12 mouse cellular contexts compared by ENCODE assay signal in the genomic region with DNA sequence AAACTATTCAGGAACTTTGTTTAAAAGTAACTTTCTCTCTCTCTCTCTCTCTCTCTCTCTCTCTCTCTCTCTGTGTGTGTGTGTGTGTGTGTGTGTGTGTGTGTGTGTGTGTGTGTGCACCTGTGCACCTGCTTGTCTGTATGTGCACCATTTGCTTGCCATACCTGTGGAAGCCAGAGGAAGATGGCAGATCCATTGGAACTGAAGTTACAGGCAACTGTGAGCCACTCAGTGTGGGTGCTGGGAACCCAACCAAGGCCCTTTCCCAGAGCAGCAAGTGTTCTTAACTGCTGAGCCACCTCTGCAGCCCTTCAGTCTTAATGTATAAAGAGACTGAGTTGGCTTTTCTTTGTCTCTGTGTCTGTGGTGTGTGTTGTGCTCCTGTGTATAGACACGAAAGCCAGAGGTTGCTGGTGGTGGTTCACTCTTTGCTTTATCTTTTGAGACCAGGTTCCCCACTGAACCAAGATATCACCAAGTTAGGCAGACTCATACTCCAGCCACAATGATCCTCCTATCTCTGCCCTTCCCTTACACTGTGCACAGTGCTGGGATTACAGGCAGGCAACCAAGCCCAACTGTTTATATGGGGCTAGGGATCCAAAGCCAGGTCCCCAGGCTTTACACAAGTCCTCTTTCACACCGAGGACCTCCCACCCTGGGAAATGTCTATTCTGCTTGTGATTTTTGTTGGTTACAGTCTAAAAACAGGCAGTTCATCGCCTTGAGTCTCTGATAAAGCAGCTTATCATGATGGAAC. TPM values are rescaled to one million over a fixed set of nuclear protein-coding genes. Genes with fewer than 3 reads are reported as not detected.
DNase-seq lines count a peak whose midpoint lies in the region; ATAC-seq and TF ChIP-seq lines count a peak whose summit lies in the region.
"Had no signal": no experiment of that assay in that cellular context is flagged by ENCODE, and none has a peak within 500 bp of the region (broad histone marks: within the 10 kb centered on the region; RNA-seq: fewer than 3 reads in every experiment).

No protein-coding gene starts in this region.

- DNase-seq in 416B (ENCODE audit: low read depth) (peak; percentile 30), G1E (ENCODE audit: low spot score) (peak; percentile 41)
- DNase-seq in induced T-regulatory cell, adult 2 months (ENCODE audit: low read depth) = peak; percentile 15
- no peak for DNase-seq in urinary bladder, adult 2 months (ENCODE audit: low spot score)
- no peak for DNase-seq in cerebellum, adult 11-12 months
- DNase-seq in thymus, postnatal 4 days = no peak
- DNase-seq: adrenal gland, postnatal 36 days; cerebellum, adult 11 months had no signal

- no peaks in the 10 kb centered on the region for H3K36me3 ChIP-seq in G1E (replicated peaks)
- no peaks in the 10 kb centered on the region for H3K36me3 ChIP-seq in liver, embryonic 12.5 days
- H3K36me3 ChIP-seq: stomach, embryonic 15.5 days had no signal

- peaks cover 4% of the 10 kb centered on the region; the same call in 1 of the 2 replicates for H3K27me3 ChIP-seq in G1E (ENCODE audit: insufficient read depth, low read length)
- 0 out of 2 replicates have a peak, but pooled peaks cover 6% of the 10 kb centered on the region for H3K27me3 ChIP-seq in liver, embryonic 12.5 days (replicated peaks)
- H3K27me3 ChIP-seq: forebrain, embryonic 13.5 days; stomach, embryonic 15.5 days had no signal

- no peak for TF ChIP-seq CTCF in G1E (IDR thresholded peaks at IDR 0.05; ENCODE audit: low read depth, low read length)

- ATAC-seq in G1E (ENCODE audit: extremely low read depth, insufficient number of reproducible peaks, low FRiP score, poor library complexity, severe bottlenecking) = peak; percentile 78
- peak; percentile 95 for ATAC-seq in liver, embryonic 12.5 days
- ATAC-seq: forebrain, embryonic 13.5 days; Patski had no signal

- H3K27ac ChIP-seq in liver, embryonic 12.5 days = peak overlapping the region; percentile 79
- H3K27ac ChIP-seq: forebrain, embryonic 13.5 days had no signal

- peaks cover 52% of the 10 kb centered on the region for H3K4me1 ChIP-seq in G1E (ENCODE audit: insufficient read depth, low read depth, low read length)
- H3K4me1 ChIP-seq in liver, embryonic 12.5 days = peaks cover 36% of the 10 kb centered on the region
- H3K4me1 ChIP-seq: forebrain, embryonic 13.5 days had no signal

- H3K9me3 ChIP-seq in G1E (replicated peaks) = no peaks in the 10 kb centered on the region
- H3K9me3 ChIP-seq in liver, embryonic 12.5 days (replicated peaks) = no peaks in the 10 kb centered on the region
- H3K9me3 ChIP-seq: forebrain, embryonic 13.5 days; stomach, embryonic 15.5 days had no signal

- peak overlapping the region; percentile 45 for H3K4me2 ChIP-seq in liver, embryonic 12.5 days
- H3K4me2 ChIP-seq: forebrain, embryonic 13.5 days; stomach, embryonic 15.5 days had no signal

- peak overlapping the region; percentile 28; the same call in 1 of the 2 replicates for H3K9ac ChIP-seq in liver, embryonic 12.5 days
- H3K9ac ChIP-seq: forebrain, embryonic 13.5 days; stomach, embryonic 15.5 days had no signal

- H3K4me3 ChIP-seq in G1E (ENCODE audit: low read depth, low read length) = peak overlapping the region; percentile 44; the same call in 1 of the 2 replicates
- H3K4me3 ChIP-seq in liver, embryonic 12.5 days = no peak overlapping the region
- H3K4me3 ChIP-seq: forebrain, embryonic 13.5 days; stomach, embryonic 15.5 days had no signal

- 9% methylated on average over 3 of the region's 3 CpGs for WGBS in liver, embryonic 12.5 days (ENCODE audit: insufficient replicate concordance)

RNA-seq across cellular contexts. Expression of a gene that starts 28.4 kb away (rescaled TPM):
- not detected in 2 replicates for total RNA-seq in G1E (2014; fragmentation: Nextera tagmentation)
- 0.22 and 0.23 TPM in 2 replicates for total RNA-seq in G1E (2017)
- polyA plus RNA-seq in G1E (2012) = not detected in 2 replicates
- polyA plus RNA-seq in liver, embryonic 12.5 days (2016; fragmentation: Nextera tagmentation; extraction: Ambion mirVana) = 3.2 and 3.3 TPM in 2 replicates
- polyA plus RNA-seq in urinary bladder, adult 2 months (2012; rRNA removed) = 11.3 and 13.6 TPM in 2 replicates

RNA-seq across cellular contexts. Expression of a gene that starts 53.0 kb away (rescaled TPM):
- total RNA-seq in G1E (2014; fragmentation: Nextera tagmentation) = 155 and 165 TPM in 2 replicates
- 84.5 and 93.8 TPM in 2 replicates for total RNA-seq in G1E (2017)
- 44.0 and 61.0 TPM in 2 replicates for polyA plus RNA-seq in G1E (2012)
- 40.2 and 44.7 TPM in 2 replicates for polyA plus RNA-seq in liver, embryonic 12.5 days (2016; fragmentation: Nextera tagmentation; extraction: Ambion mirVana)
- polyA plus RNA-seq in urinary bladder, adult 2 months (2012; rRNA removed) = 27.7 and 29.9 TPM in 2 replicates

Comparison
In these comparisons a context has a peak if more than half of its experiments do, and no peak if none do; other contexts are left out.
1. DNase-seq: peak in 416B (single experiment), G1E (single experiment) and induced T-regulatory cell, adult 2 months (single experiment); none in urinary bladder, adult 2 months (single experiment), cerebellum, adult 11-12 months (single experiment) and thymus, postnatal 4 days (single experiment).